ENCODE assay signal across 8 mouse cellular contexts in the genomic region with DNA sequence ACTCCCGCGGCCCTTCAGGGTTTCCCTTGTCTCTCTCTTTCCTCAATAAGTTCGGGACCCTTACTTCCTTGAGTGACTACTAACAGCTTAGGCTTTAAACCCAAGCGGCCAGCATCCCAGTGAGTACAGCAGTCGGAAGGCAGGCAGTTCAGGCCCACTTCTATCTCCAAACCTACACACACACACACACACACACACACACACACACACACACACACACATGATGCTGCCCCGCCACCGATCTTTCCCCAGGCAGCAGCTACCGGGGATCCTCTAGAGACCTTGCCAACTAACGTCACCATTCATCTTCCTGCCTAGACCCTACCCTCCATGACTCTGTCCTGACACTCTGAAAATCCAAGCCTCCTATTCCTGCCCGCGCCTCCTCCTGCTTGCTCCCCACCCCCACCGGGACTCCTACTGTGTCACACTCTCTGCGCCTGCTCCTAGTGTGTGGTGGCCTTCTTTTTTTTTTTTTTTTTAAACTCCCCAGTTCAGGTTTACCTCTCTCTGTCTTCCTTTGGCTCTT. TPM values are rescaled to one million over a fixed set of nuclear protein-coding genes. Genes with fewer than 3 reads are reported as not detected.
DNase-seq lines count a peak whose midpoint lies in the region; ATAC-seq and TF ChIP-seq lines count a peak whose summit lies in the region.

No protein-coding gene starts in this region.

- peak overlapping the region; percentile 68 for H3K4me3 ChIP-seq in C2C12 (ENCODE audit: insufficient read depth, poor library complexity, severe bottlenecking)
- H3K4me3 ChIP-seq in heart, embryonic 11.5 days (ENCODE audit: low read depth, low read length) = peak overlapping the region; percentile 87
- peak overlapping the region; percentile 75 for H3K4me3 ChIP-seq in kidney, embryonic 16.5 days (ENCODE audit: low read length)
- peak overlapping the region; percentile 76 for H3K4me3 ChIP-seq in lung, embryonic 14.5 days (ENCODE audit: low read depth, low read length)

- H3K27me3 ChIP-seq in C2C12 (ENCODE audit: control insufficient read depth, insufficient read depth, insufficient read length) = no peaks in the 10 kb centered on the region
- H3K27me3 ChIP-seq in heart, embryonic 11.5 days (ENCODE audit: control insufficient read depth, insufficient read depth, low read length) = no peaks in the 10 kb centered on the region
- H3K27me3 ChIP-seq in kidney, embryonic 16.5 days (ENCODE audit: insufficient read depth, low read length) = no peaks in the 10 kb centered on the region
- no peaks in the 10 kb centered on the region for H3K27me3 ChIP-seq in lung, embryonic 14.5 days (ENCODE audit: insufficient read depth, low read length)

- peak overlapping the region; percentile 83 for H3K4me2 ChIP-seq in heart, embryonic 11.5 days
- H3K4me2 ChIP-seq in kidney, embryonic 16.5 days (replicated peaks; ENCODE audit: low read depth, low read length) = peak overlapping the region; percentile 57
- H3K4me2 ChIP-seq in lung, embryonic 14.5 days = peak overlapping the region; percentile 83

- peaks cover 34% of the 10 kb centered on the region for H3K79me2 ChIP-seq in C2C12 (ENCODE audit: control insufficient read depth, insufficient read depth)

- peak overlapping the region; percentile 85 for H3K9ac ChIP-seq in heart, embryonic 11.5 days (ENCODE audit: low read depth, low read length)
- H3K9ac ChIP-seq in kidney, embryonic 16.5 days (replicated peaks; ENCODE audit: low read length) = peak overlapping the region; percentile 94
- peak overlapping the region; percentile 86 for H3K9ac ChIP-seq in lung, embryonic 14.5 days

- TF ChIP-seq CTCF in C2C12 (IDR thresholded peaks at IDR 0.05; ENCODE audit: control insufficient read depth, insufficient read depth, insufficient read length) = no peak
- no peak for TF ChIP-seq CTCF in lung, embryonic 14.5 days (IDR thresholded peaks at IDR 0.05; ENCODE audit: low read depth)

- WGBS in heart, embryonic 11.5 days (ENCODE audit: insufficient replicate concordance) = 1% methylated on average over 13 of the region's 13 CpGs
- 2% methylated on average over 13 of the region's 13 CpGs for WGBS in kidney, embryonic 16.5 days
- WGBS in lung, embryonic 14.5 days = 0% methylated on average over 13 of the region's 13 CpGs

- H3K4me1 ChIP-seq in heart, embryonic 11.5 days (ENCODE audit: control insufficient read depth, insufficient read depth, low read length) = peaks cover 32% of the 10 kb centered on the region
- H3K4me1 ChIP-seq in kidney, embryonic 16.5 days (ENCODE audit: insufficient read depth, low read length) = peaks cover 33% of the 10 kb centered on the region
- H3K4me1 ChIP-seq in lung, embryonic 14.5 days (ENCODE audit: insufficient read depth) = peaks cover 6% of the 10 kb centered on the region

- peak; percentile 58 for DNase-seq in MN1 (ENCODE audit: low spot score)
- DNase-seq in cerebellum, postnatal 25 days = peak; percentile 63 to 81
- DNase-seq in lung, embryonic 14.5 days = peak; percentile 55
- DNase-seq in right cerebral cortex, postnatal 10 days (ENCODE audit: low spot score in 2 of 2) = peak; percentile 73 to 80

- no peak for ATAC-seq in heart, embryonic 11.5 days (replicated peaks; ENCODE audit: insufficient number of reproducible peaks, low FRiP score, low TSS enrichment)
- no peak for ATAC-seq in kidney, embryonic 16.5 days (ENCODE audit: low FRiP score, low TSS enrichment)
- no peak for ATAC-seq in lung, embryonic 14.5 days (ENCODE audit: insufficient read depth)
- no peak for ATAC-seq in granulocyte monocyte progenitor cell, adult 5-6 weeks (replicated peaks; ENCODE audit: poor library complexity, severe bottlenecking)

- H3K79me3 ChIP-seq in C2C12 (ENCODE audit: low read depth) = peaks cover 23% of the 10 kb centered on the region

- H3ac ChIP-seq in C2C12 (ENCODE audit: control insufficient read depth, insufficient read length, low read depth) = peak overlapping the region; percentile 78

- H3K27ac ChIP-seq in heart, embryonic 11.5 days (ENCODE audit: low read depth, low read length) = peak overlapping the region; percentile 99
- peak overlapping the region; percentile 99 for H3K27ac ChIP-seq in kidney, embryonic 16.5 days (ENCODE audit: low read length)
- H3K27ac ChIP-seq in lung, embryonic 14.5 days (ENCODE audit: low read depth) = peak overlapping the region; percentile 97

- no peaks in the 10 kb centered on the region for H3K9me3 ChIP-seq in heart, embryonic 11.5 days (replicated peaks; ENCODE audit: control insufficient read depth, low read length)
- H3K9me3 ChIP-seq in kidney, embryonic 16.5 days (ENCODE audit: low read length) = no peaks in the 10 kb centered on the region
- H3K9me3 ChIP-seq in lung, embryonic 14.5 days (ENCODE audit: low read depth, low read length) = no peaks in the 10 kb centered on the region

- peaks cover 23% of the 10 kb centered on the region for H3K36me3 ChIP-seq in C2C12 (ENCODE audit: control insufficient read depth, insufficient read depth)
- H3K36me3 ChIP-seq in heart, embryonic 11.5 days (ENCODE audit: control insufficient read depth, insufficient read depth, low read length) = 0 out of 2 replicates have a peak, but pooled peaks cover 5% of the 10 kb centered on the region
- peaks cover 10% of the 10 kb centered on the region for H3K36me3 ChIP-seq in kidney, embryonic 16.5 days (ENCODE audit: insufficient read depth, low read length)
- H3K36me3 ChIP-seq in lung, embryonic 14.5 days (ENCODE audit: insufficient read depth) = peaks cover 9% of the 10 kb centered on the region

TF ChIP-seq in C2C12, 6 proteins besides CTCF, POLR2A, EP300 and RAD21:
- TF ChIP-seq MYOD1 (IDR thresholded peaks at IDR 0.05; ENCODE audit: control insufficient read depth, insufficient read length, low read depth) = no peak
- TF ChIP-seq USF1 (IDR thresholded peaks at IDR 0.05; ENCODE audit: low read depth) = no peak
- no peak for TF ChIP-seq MYOG (IDR thresholded peaks at IDR 0.05; ENCODE audit: control insufficient read depth, extremely low read depth, insufficient read length)
- no peak for TF ChIP-seq FOSL1 (IDR thresholded peaks at IDR 0.05; ENCODE audit: insufficient read depth, low read length, poor library complexity, severe bottlenecking)
- no peak for TF ChIP-seq CEBPB (IDR thresholded peaks at IDR 0.05; ENCODE audit: low read depth)

RNA-seq across cellular contexts. Expression of gene Sertad1, which starts 1.1 kb away (rescaled TPM):
- 87.3 TPM for polyA plus RNA-seq in C2C12 (2012; fragmentation: generic; extraction: Trizol)
- polyA plus RNA-seq in heart, embryonic 11.5 days (2014; fragmentation: Nextera tagmentation; extraction: Ambion mirVana) = 37.5 and 38.8 TPM in 2 replicates
- 42.3 and 45.8 TPM in 2 replicates for polyA plus RNA-seq in kidney, embryonic 16.5 days (2015; fragmentation: Nextera tagmentation; extraction: Ambion mirVana)
- polyA plus RNA-seq in lung, embryonic 14.5 days (2014; fragmentation: Nextera tagmentation; extraction: Ambion mirVana) = 39.3 and 42.5 TPM in 2 replicates
- 1.9 and 2.2 TPM in 2 replicates for total RNA-seq in granulocyte monocyte progenitor cell, adult 5-6 weeks (2014; fragmentation: Nextera tagmentation)
- total RNA-seq in granulocyte monocyte progenitor cell, adult 5-6 weeks (2017) = 3.7 and 8.9 TPM in 2 replicates

RNA-seq across cellular contexts. Expression of gene Prx, which starts 11.3 kb away (rescaled TPM):
- polyA plus RNA-seq in C2C12 (2012; fragmentation: generic; extraction: Trizol) = 5.3 TPM
- polyA plus RNA-seq in heart, embryonic 11.5 days (2014; fragmentation: Nextera tagmentation; extraction: Ambion mirVana) = 0.76 and 0.96 TPM in 2 replicates
- 4.9 and 5.1 TPM in 2 replicates for polyA plus RNA-seq in kidney, embryonic 16.5 days (2015; fragmentation: Nextera tagmentation; extraction: Ambion mirVana)
- polyA plus RNA-seq in lung, embryonic 14.5 days (2014; fragmentation: Nextera tagmentation; extraction: Ambion mirVana) = 2.5 and 2.9 TPM in 2 replicates
- total RNA-seq in granulocyte monocyte progenitor cell, adult 5-6 weeks (2014; fragmentation: Nextera tagmentation) = 0.13 and 1.4 TPM in 2 replicates
- 0.52 and 0.62 TPM in 2 replicates for total RNA-seq in granulocyte monocyte progenitor cell, adult 5-6 weeks (2017)

RNA-seq across cellular contexts. Expression of gene Sertad3, which starts 14.2 kb away (rescaled TPM):
- polyA plus RNA-seq in C2C12 (2012; fragmentation: generic; extraction: Trizol) = 12.5 TPM
- 19.9 and 20.3 TPM in 2 replicates for polyA plus RNA-seq in heart, embryonic 11.5 days (2014; fragmentation: Nextera tagmentation; extraction: Ambion mirVana)
- polyA plus RNA-seq in kidney, embryonic 16.5 days (2015; fragmentation: Nextera tagmentation; extraction: Ambion mirVana) = 27.5 and 32.5 TPM in 2 replicates
- polyA plus RNA-seq in lung, embryonic 14.5 days (2014; fragmentation: Nextera tagmentation; extraction: Ambion mirVana) = 22.0 and 24.3 TPM in 2 replicates
- total RNA-seq in granulocyte monocyte progenitor cell, adult 5-6 weeks (2014; fragmentation: Nextera tagmentation) = 4.6 and 5.3 TPM in 2 replicates
- 5.1 and 7.9 TPM in 2 replicates for total RNA-seq in granulocyte monocyte progenitor cell, adult 5-6 weeks (2017)

RNA-seq across cellular contexts. Expression of gene Hipk4, which starts 35.3 kb away (rescaled TPM):
- polyA plus RNA-seq in C2C12 (2012; fragmentation: generic; extraction: Trizol) = 0.70 TPM
- 0.44 and 0.57 TPM in 2 replicates for polyA plus RNA-seq in heart, embryonic 11.5 days (2014; fragmentation: Nextera tagmentation; extraction: Ambion mirVana)
- polyA plus RNA-seq in kidney, embryonic 16.5 days (2015; fragmentation: Nextera tagmentation; extraction: Ambion mirVana) = 0.70 and 0.73 TPM in 2 replicates
- polyA plus RNA-seq in lung, embryonic 14.5 days (2014; fragmentation: Nextera tagmentation; extraction: Ambion mirVana) = 0.95 and 1.0 TPM in 2 replicates
- total RNA-seq in granulocyte monocyte progenitor cell, adult 5-6 weeks (2014; fragmentation: Nextera tagmentation) = 1.4 TPM in 1 of 2 replicates, not detected in the other
- 0.05 and 0.09 TPM in 2 replicates for total RNA-seq in granulocyte monocyte progenitor cell, adult 5-6 weeks (2017)

RNA-seq across cellular contexts. Expression of gene Blvrb, which starts 40.0 kb away (rescaled TPM):
- polyA plus RNA-seq in C2C12 (2012; fragmentation: generic; extraction: Trizol) = 78.4 TPM
- polyA plus RNA-seq in heart, embryonic 11.5 days (2014; fragmentation: Nextera tagmentation; extraction: Ambion mirVana) = 106 and 121 TPM in 2 replicates
- 50.8 and 54.6 TPM in 2 replicates for polyA plus RNA-seq in kidney, embryonic 16.5 days (2015; fragmentation: Nextera tagmentation; extraction: Ambion mirVana)
- 54.5 and 56.0 TPM in 2 replicates for polyA plus RNA-seq in lung, embryonic 14.5 days (2014; fragmentation: Nextera tagmentation; extraction: Ambion mirVana)
- 10.4 and 12.2 TPM in 2 replicates for total RNA-seq in granulocyte monocyte progenitor cell, adult 5-6 weeks (2014; fragmentation: Nextera tagmentation)
- total RNA-seq in granulocyte monocyte progenitor cell, adult 5-6 weeks (2017) = 6.2 and 8.6 TPM in 2 replicates
